Mouse (Mus musculus): ENCODE measurements around the gene Frg2f1. TPM values are rescaled to one million over a fixed set of nuclear protein-coding genes. Genes with fewer than 3 reads are reported as not detected.

Frg2f1 gene
- total RNA-seq, 2 experiments from 2014 or later: 4.4 to 4.6 TPM

- DNase-seq: no peak
- intact Hi-C loops (cut with DNase I): no loop called here
Measured at GRCm38 (mm10) chr4:119511591-119511990, 27.7 kb downstream of the Frg2f1 start.

- intact Hi-C loops (cut with DNase I): no loop called here
- DNase-seq: no peak
Measured at GRCm38 (mm10) chr4:119498319-119498848, 40.9 kb downstream of the Frg2f1 start.

- no peak for DNase-seq
- intact Hi-C loops (cut with DNase I): loop anchor here (5.0 kb wide), 1 partner anchor 61 kb away; no protein-coding TSS in a partner anchor
Measured at GRCm38 (mm10) chr4:119492933-119493327, 46.4 kb downstream of the Frg2f1 start.

GRCm38 (mm10) chr4:119492291-119492932, 46.9 kb downstream of the Frg2f1 start, which contains the start of gene Rimkla:
Gene Rimkla (minus strand): TSS chr4:119492628.
- DNase-seq: peak; percentile 29 to 47
- intact Hi-C loops (cut with DNase I): loop anchor here (5.0 kb wide), 1 partner anchor 60 kb away; no protein-coding TSS in a partner anchor

GRCm38 (mm10) chr4:119490806-119491205, 48.5 kb downstream of the Frg2f1 start:
- intact Hi-C loops (cut with DNase I): loop anchor here (5.0 kb wide), 1 partner anchor 59 kb away; no protein-coding TSS in a partner anchor
- no peak for DNase-seq

- intact Hi-C loops (cut with DNase I): loop anchor here (5.0 kb wide), 1 partner anchor 57 kb away; no protein-coding TSS in a partner anchor
- DNase-seq: no peak
Measured at GRCm38 (mm10) chr4:119489666-119490065, 49.7 kb downstream of the Frg2f1 start.

- no peak for DNase-seq
- intact Hi-C loops (cut with DNase I): no loop called here
Measured at GRCm38 (mm10) chr4:119484882-119485281, 54.4 kb downstream of the Frg2f1 start.

GRCm38 (mm10) chr4:119483051-119483450, 56.3 kb downstream of the Frg2f1 start:
- DNase-seq: no peak
- intact Hi-C loops (cut with DNase I): no loop called here

Other genes starting within 250 kb of the Frg2f1 start
- 100 to 1,000 TPM; 503 to 580 TPM for gene Ybx1, start 244.9 kb downstream of the Frg2f1 start, total RNA-seq (2021)
- 1 to 10 TPM; 8.0 to 9.4 TPM for gene Ppih, start 219.0 kb downstream of the Frg2f1 start, total RNA-seq (2021)
- under 1 TPM; 0.20 to 0.28 TPM for gene Ccdc30, start 124.0 kb downstream of the Frg2f1 start, total RNA-seq (2021)
- gene Ppcs, start 117.1 kb downstream of the Frg2f1 start, total RNA-seq (2021): 1 to 10 TPM; 3.8 to 4.9 TPM
- not detected for gene Zmynd12, start 116.7 kb downstream of the Frg2f1 start, total RNA-seq (2021)
- gene Rimkla, start 46.9 kb downstream of the Frg2f1 start, total RNA-seq (2021): not detected
- gene Foxj3, start 2.5 kb downstream of the Frg2f1 start, total RNA-seq (2021): 10 to 100 TPM; 22.0 to 24.6 TPM
- gene Guca2a, start 98.2 kb upstream of the Frg2f1 start, total RNA-seq (2021): not detected
- gene Guca2b, start 119.4 kb upstream of the Frg2f1 start, total RNA-seq (2021): not detected
- gene Hivep3, start 194.3 kb upstream of the Frg2f1 start, total RNA-seq (2021): 1 to 10 TPM; 2.2 to 3.5 TPM